Mouse (Mus musculus) MEL (cell line): ENCODE results near the gene Spg21.
A peak's percentile ranks its signal among the peaks of the same experiment; 100 is the strongest.

Experiments used
- BHLHE40 ChIP-seq: IDR thresholded peaks from 2 replicates; pipeline ENCODE4 v1.6.1; 2012; ENCODE audit warnings: low read depth, mild to moderate bottlenecking, inconsistent platforms, low read length, improper control_type of control experiment, borderline replicate concordance
- CTCF ChIP-seq, 3 experiments: IDR thresholded peaks in 2 of 3; conservative IDR thresholded peaks in 1 of 3; 2 replicates each; pipeline ENCODE4 v1.5.1; 2011 to 2012; ENCODE audit warnings: low read length in 3 of 3, low read depth in 2 of 3, mild to moderate bottlenecking in 2 of 3, improper control_type of control experiment in 1 of 3, inconsistent platforms in 1 of 3, mixed read lengths in 1 of 3, moderate library complexity in 1 of 3; ENCODE audit not compliant: control insufficient read depth in 1 of 3, insufficient read depth in 1 of 3, poor library complexity in 1 of 3, severe bottlenecking in 1 of 3
- EP300 ChIP-seq, 2 experiments: IDR thresholded peaks; 2 replicates each; pipeline ENCODE4 v1.6.1; 2011; ENCODE audit warnings: improper control_type of control experiment in 2 of 2, low read length in 2 of 2, low read depth in 1 of 2, mild to moderate bottlenecking in 1 of 2
- GABPA ChIP-seq: IDR thresholded peaks from 2 replicates; pipeline ENCODE4 v1.6.1; 2012; ENCODE audit warnings: low read depth, mild to moderate bottlenecking, inconsistent platforms, low read length, improper control_type of control experiment, moderate library complexity
- GATA1 ChIP-seq: IDR thresholded peaks from 2 replicates; pipeline ENCODE4 v1.6.1; 2011; ENCODE audit warnings: low read depth, low read length, improper control_type of control experiment
- MXI1 ChIP-seq: IDR thresholded peaks from 2 replicates; pipeline ENCODE4 v1.6.1; 2011; ENCODE audit warnings: mild to moderate bottlenecking, low read depth, low read length, improper control_type of control experiment
- POLR2AphosphoS5 ChIP-seq: IDR thresholded peaks from 2 replicates; pipeline ENCODE4 v1.6.1; 2012; ENCODE audit warnings: low read depth, borderline replicate concordance, mild to moderate bottlenecking, inconsistent platforms, low read length, moderate library complexity, mixed read lengths
- TAL1 ChIP-seq: IDR thresholded peaks from 2 replicates; pipeline ENCODE4 v1.6.1; 2012; ENCODE audit warnings: mild to moderate bottlenecking, inconsistent platforms, low read length, moderate library complexity, mixed read lengths
- USF1 ChIP-seq: IDR thresholded peaks from 2 replicates; pipeline ENCODE4 v1.6.1; 2014; ENCODE audit warnings: low read depth, mild to moderate bottlenecking, inconsistent platforms, low read length, improper control_type of control experiment, moderate library complexity
- ZNF384 ChIP-seq: IDR thresholded peaks from 2 replicates; pipeline ENCODE4 v1.6.1; 2012; ENCODE audit warnings: low read depth, mild to moderate bottlenecking, inconsistent platforms, low read length, improper control_type of control experiment

DNA sequence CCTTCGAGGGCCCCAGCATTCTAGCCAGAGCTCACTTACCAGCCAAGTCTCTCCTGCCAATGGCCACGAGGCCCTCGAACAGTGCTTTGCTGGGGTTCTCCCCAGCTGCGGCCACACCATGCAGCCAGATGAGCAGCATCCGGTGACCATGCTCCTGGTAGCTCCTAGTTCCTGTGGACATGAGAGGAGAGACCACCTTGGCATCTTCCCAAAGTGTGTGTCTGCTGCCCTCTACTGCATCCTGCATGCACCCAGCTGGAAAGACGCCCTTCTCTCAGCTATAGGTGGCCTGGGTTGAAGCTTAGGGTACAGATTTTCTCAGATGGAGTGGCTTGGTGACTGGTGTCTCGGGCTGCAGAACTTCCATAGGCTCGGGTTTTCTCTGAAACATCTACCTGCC is 41.4 kb downstream of the Spg21 start:
- peak; percentile 14 to 38 (median 35); a peak in 5 of 6 replicates for TF ChIP-seq CTCF (IDR thresholded peaks at IDR 0.05 in 2 of 3, conservative IDR thresholded peaks at IDR 0.05 in 1 of 3; ENCODE audit: control insufficient read depth in 1 of 3, insufficient read depth in 1 of 3, low read depth in 2 of 3, low read length in 3 of 3, poor library complexity in 1 of 3, severe bottlenecking in 1 of 3)
- TF ChIP-seq MXI1: no peak
- no peak for TF ChIP-seq GATA1
- no peak for TF ChIP-seq GABPA
- no peak for TF ChIP-seq POLR2AphosphoS5
- TF ChIP-seq TAL1: no peak
- TF ChIP-seq BHLHE40: no peak
- no peak for TF ChIP-seq EP300 (IDR thresholded peaks at IDR 0.05; ENCODE audit: low read depth in 1 of 2, low read length in 2 of 2)
- TF ChIP-seq ZNF384: no peak
- TF ChIP-seq USF1: no peak
